Mouse (Mus musculus): Measurements from ENCODE around the gene Suclg2. TPM values are rescaled to one million over a fixed set of nuclear protein-coding genes. Genes with fewer than 3 reads are reported as not detected.
"Not testable (repeated sequence)": the region's sequence is repeated elsewhere in the genome, so short reads cannot be mapped to it uniquely, and the experiment has no call there.

Gene Suclg2
- total RNA-seq, 2 experiments from 2014 or later = 130 to 132 TPM

- DNase-seq = no peak
Measured at GRCm38 (mm10) chr6:95629071-95629470, 89.5 kb downstream of the Suclg2 start.

- DNase-seq = peak; percentile 69
Measured at GRCm38 (mm10) chr6:95621821-95622220, 96.8 kb downstream of the Suclg2 start.

GRCm38 (mm10) chr6:95620804-95621203 is 97.8 kb downstream of the Suclg2 start:
- DNase-seq = no peak

- no peak for DNase-seq
Measured at GRCm38 (mm10) chr6:95619817-95620216, 98.8 kb downstream of the Suclg2 start.

GRCm38 (mm10) chr6:95618434-95618833 is 100.2 kb downstream of the Suclg2 start:
- no peak for DNase-seq

GRCm38 (mm10) chr6:95613228-95613627 is 105.4 kb downstream of the Suclg2 start:
- no peak for DNase-seq

- DNase-seq = no peak
Measured at GRCm38 (mm10) chr6:95612412-95613022, 106.1 kb downstream of the Suclg2 start.

- peak; percentile 18 for DNase-seq
Measured at GRCm38 (mm10) chr6:95611059-95611458, 107.5 kb downstream of the Suclg2 start.

GRCm38 (mm10) chr6:95608123-95608522 is 110.5 kb downstream of the Suclg2 start:
- DNase-seq = no peak

- not testable (repeated sequence) for DNase-seq
Measured at GRCm38 (mm10) chr6:95600731-95601130, 117.9 kb downstream of the Suclg2 start.

- peak; percentile 27 for DNase-seq
Measured at GRCm38 (mm10) chr6:95596766-95597750, 121.5 kb downstream of the Suclg2 start.

GRCm38 (mm10) chr6:95595852-95596251 is 122.7 kb downstream of the Suclg2 start:
- DNase-seq = no peak

GRCm38 (mm10) chr6:95594239-95594638 is 124.4 kb downstream of the Suclg2 start:
- DNase-seq = no peak

- no peak for DNase-seq
Measured at GRCm38 (mm10) chr6:95592396-95592795, 126.2 kb downstream of the Suclg2 start.

- DNase-seq = no peak
Measured at GRCm38 (mm10) chr6:95590463-95590862, 128.1 kb downstream of the Suclg2 start.

GRCm38 (mm10) chr6:95587108-95587796 is 131.3 kb downstream of the Suclg2 start:
- DNase-seq = no peak

GRCm38 (mm10) chr6:95581893-95582292 is 136.7 kb downstream of the Suclg2 start:
- no peak for DNase-seq

GRCm38 (mm10) chr6:95579792-95580191 is 138.8 kb downstream of the Suclg2 start:
- DNase-seq = no peak

GRCm38 (mm10) chr6:95575531-95575930 is 143.1 kb downstream of the Suclg2 start:
- no peak for DNase-seq

GRCm38 (mm10) chr6:95574867-95575266 is 143.7 kb downstream of the Suclg2 start:
- no peak for DNase-seq

GRCm38 (mm10) chr6:95574389-95574788 is 144.2 kb downstream of the Suclg2 start:
- DNase-seq = no peak

- DNase-seq = no peak
Measured at GRCm38 (mm10) chr6:95573035-95573759, 145.4 kb downstream of the Suclg2 start.
